Mouse (Mus musculus): ENCODE measurements around the gene Prrg4. TPM values are rescaled to one million over a fixed set of nuclear protein-coding genes. Genes with fewer than 3 reads are reported as not detected.

Gene Prrg4
- total and polyA plus RNA-seq, 3 experiments, result not detected

DNA sequence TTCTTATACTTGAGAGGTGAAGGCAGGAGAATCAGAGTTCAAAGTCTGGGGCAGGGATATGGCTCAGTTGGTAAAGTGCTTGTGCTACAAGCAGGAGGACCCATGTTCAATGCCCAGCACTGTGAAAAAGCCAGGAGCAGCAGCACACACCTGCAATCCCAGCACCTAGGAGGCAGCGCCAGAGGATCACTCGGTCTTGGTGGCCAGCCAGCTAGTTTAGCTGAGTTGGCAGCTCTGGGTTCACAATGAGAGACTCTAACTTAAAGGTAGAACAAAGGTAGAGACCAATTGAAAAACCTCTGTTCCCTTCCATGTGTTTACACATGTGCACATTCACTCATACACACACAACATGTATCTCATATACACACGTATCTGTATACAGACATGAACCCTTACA lies 19.4 kb upstream of the Prrg4 start:
- Histone ChIP-seq H3K4me3 (ENCODE audit: control insufficient read depth in 1 of 2, insufficient read depth in 1 of 2, low read depth in 2 of 2, low read length in 2 of 2) (no peak overlapping the region), H3K27me3 (ENCODE audit: control insufficient read depth in 1 of 2, insufficient read depth in 2 of 2, low read length in 2 of 2) (peaks cover 0 to 1% of the 10 kb centered on the region in 2 experiments; a peak in 1 of 4 replicates), H3K9ac (ENCODE audit: control insufficient read depth, low read depth, low read length, poor library complexity, severe bottlenecking) (no peak overlapping the region), H3K36me3 (ENCODE audit: control insufficient read depth in 1 of 2, insufficient read depth in 2 of 2, low read length in 2 of 2) (no peaks in the 10 kb centered on the region), H3K4me1 (ENCODE audit: control insufficient read depth in 1 of 2, insufficient read depth in 2 of 2, low read length in 2 of 2) (no peaks in the 10 kb centered on the region), H3K27ac (ENCODE audit: control insufficient read depth, low read depth, low read length) (no peak overlapping the region), H3K9me3 (replicated peaks; ENCODE audit: insufficient read depth, low read length) (no peaks in the 10 kb centered on the region), H3K79me2 (ENCODE audit: control insufficient read depth, insufficient read depth, low read length, poor library complexity) (no peaks in the 10 kb centered on the region)
- no peak for TF ChIP-seq ETS1 (IDR thresholded peaks at IDR 0.05; ENCODE audit: low read depth, low read length)
- no peak for DNase-seq (ENCODE audit: low read depth, low spot score)

DNA sequence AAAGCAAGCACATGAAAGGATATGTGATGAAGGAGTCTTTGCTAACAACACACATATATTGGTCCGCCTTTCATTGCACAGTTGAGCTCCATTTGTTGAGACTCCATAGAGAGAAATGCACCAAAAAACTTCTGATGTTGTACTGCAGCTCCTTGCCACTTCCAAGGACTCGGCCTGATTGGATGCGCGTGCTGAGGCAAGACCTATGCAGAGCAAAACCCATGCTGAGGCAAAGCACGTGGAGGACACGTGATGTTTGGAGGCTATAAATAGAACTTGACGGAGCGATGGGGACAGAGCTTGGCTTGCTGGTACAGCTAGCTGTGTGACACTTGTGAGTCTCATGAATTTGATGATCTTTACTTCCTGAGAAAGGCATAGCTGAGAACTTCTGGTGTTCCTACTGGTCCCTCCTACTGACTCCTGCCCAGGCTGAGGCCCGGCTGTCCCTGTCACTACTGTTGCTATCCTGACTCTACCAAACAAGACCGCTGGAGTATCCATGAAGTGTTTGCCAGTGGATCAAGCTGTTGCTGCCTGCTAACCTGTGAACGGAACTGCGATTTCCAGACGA lies 17.7 kb upstream of the Prrg4 start, which contains the start of gene Ccdc73:
TSS of gene Ccdc73 (plus strand) at position 524 of the 574 bp plus-strand sequence.
- no peak for DNase-seq (ENCODE audit: low read depth, low spot score)
- H3K27ac ChIP-seq (ENCODE audit: control insufficient read depth, low read depth, low read length), result no peak within 1 kb of the TSS
- no peaks in the 10 kb centered on the region for H3K36me3 ChIP-seq (ENCODE audit: control insufficient read depth in 1 of 2, insufficient read depth in 2 of 2, low read length in 2 of 2)
- H3K9me3 ChIP-seq (replicated peaks; ENCODE audit: insufficient read depth, low read length), result no peaks in the 10 kb centered on the region
- no peak within 1 kb of the TSS for H3K4me3 ChIP-seq (ENCODE audit: control insufficient read depth in 1 of 2, insufficient read depth in 1 of 2, low read depth in 2 of 2, low read length in 2 of 2)
- no peak for TF ChIP-seq TAL1 (IDR thresholded peaks at IDR 0.05; ENCODE audit: low read length)
- TF ChIP-seq JUND (IDR thresholded peaks at IDR 0.05; ENCODE audit: low read depth, low read length), result no peak
- TF ChIP-seq HCFC1 (IDR thresholded peaks at IDR 0.05; ENCODE audit: low read depth, low read length), result no peak
- no peak for TF ChIP-seq POLR2AphosphoS5 (IDR thresholded peaks at IDR 0.05; ENCODE audit: borderline replicate concordance, low read depth, low read length)
- no peak for TF ChIP-seq ELF1 (IDR thresholded peaks at IDR 0.05; ENCODE audit: low read depth, low read length)
- TF ChIP-seq SMC3 (IDR thresholded peaks at IDR 0.05; ENCODE audit: low read depth, low read length), result no peak
- no peak for TF ChIP-seq MAFK (IDR thresholded peaks at IDR 0.05; ENCODE audit: borderline replicate concordance, low read depth, low read length)
- TF ChIP-seq ZMIZ1 (IDR thresholded peaks at IDR 0.05; ENCODE audit: low read depth, low read length), result no peak
- no peak for TF ChIP-seq NELFE (IDR thresholded peaks at IDR 0.05; ENCODE audit: low read depth, low read length)
- TF ChIP-seq UBTF (IDR thresholded peaks at IDR 0.05; ENCODE audit: borderline replicate concordance, insufficient read depth, low read depth, low read length), result no peak
- no peak for TF ChIP-seq MAX (IDR thresholded peaks at IDR 0.05; ENCODE audit: low read length)
- TF ChIP-seq BHLHE40 (IDR thresholded peaks at IDR 0.05; ENCODE audit: borderline replicate concordance, low read depth, low read length), result no peak
- no peak for TF ChIP-seq POLR2A (IDR thresholded peaks at IDR 0.05; ENCODE audit: control insufficient read depth in 1 of 2, insufficient read depth in 1 of 2, low read depth in 1 of 2, low read length in 2 of 2, poor library complexity in 1 of 2)
- TF ChIP-seq MYB (IDR thresholded peaks at IDR 0.05; ENCODE audit: low read depth, low read length), result no peak
- TF ChIP-seq RCOR1 (IDR thresholded peaks at IDR 0.05; ENCODE audit: low read depth, low read length), result no peak
- TF ChIP-seq USF2 (IDR thresholded peaks at IDR 0.05; ENCODE audit: borderline replicate concordance in 1 of 2, insufficient read depth in 1 of 2, low read depth in 1 of 2, low read length in 2 of 2), result no peak
- no peak for TF ChIP-seq KAT2A (conservative IDR thresholded peaks at IDR 0.05; ENCODE audit: low read depth, low read length)
- no peak for TF ChIP-seq MYC (IDR thresholded peaks at IDR 0.05; ENCODE audit: low read depth, low read length)
- TF ChIP-seq GABPA (IDR thresholded peaks at IDR 0.05; ENCODE audit: low read depth, low read length), result no peak
- TF ChIP-seq USF1 (IDR thresholded peaks at IDR 0.05; ENCODE audit: low read depth, low read length), result no peak
- no peaks in the 10 kb centered on the region for H3K79me2 ChIP-seq (ENCODE audit: control insufficient read depth, insufficient read depth, low read length, poor library complexity)
- no peaks in the 10 kb centered on the region for H3K4me1 ChIP-seq (ENCODE audit: control insufficient read depth in 1 of 2, insufficient read depth in 2 of 2, low read length in 2 of 2)
- H3K27me3 ChIP-seq (ENCODE audit: control insufficient read depth in 1 of 2, insufficient read depth in 2 of 2, low read length in 2 of 2), result peaks cover 2 to 4% of the 10 kb centered on the region in 2 experiments; a peak in 2 of 4 replicates
- H3K9ac ChIP-seq (ENCODE audit: control insufficient read depth, low read depth, low read length, poor library complexity, severe bottlenecking), result no peak within 1 kb of the TSS

All from MEL (cell line).